Mouse (Mus musculus) heart, adult 2 months (tissue): ENCODE results near the gene Tspan9. TPM values are rescaled to one million over a fixed set of nuclear protein-coding genes. Genes with fewer than 3 reads are reported as not detected.

ENCODE experiments used
- DNase-seq, 2 experiments: peaks; one replicate each; pipeline ENCODE4 v3.0.0; 2021
- H3K27ac ChIP-seq: fragments of 200-600 bp; 2 replicates; pipeline ENCODE4 v1.8.1; 2022
- H3K27me3 ChIP-seq: fragments of 200-500 bp; 2 replicates; pipeline ENCODE4 v1.6.1; 2012; ENCODE audit warnings: mild to moderate bottlenecking, low read length, inconsistent platforms, mixed read lengths; ENCODE audit not compliant: control insufficient read depth, insufficient read depth
- H3K36me3 ChIP-seq: fragments of 200-500 bp; 2 replicates; pipeline ENCODE4 v1.6.1; 2012; ENCODE audit warnings: low read length, inconsistent platforms; ENCODE audit not compliant: control insufficient read depth, insufficient read depth
- H3K4me1 ChIP-seq: fragments of 200-500 bp; 2 replicates; pipeline ENCODE4 v1.6.1; 2011; ENCODE audit warnings: low read length; ENCODE audit not compliant: control insufficient read depth, insufficient read depth
- H3K4me3 ChIP-seq: fragments of 200-600 bp; 2 replicates; pipeline ENCODE4 v1.8.1; 2022
- H3K79me2 ChIP-seq: fragments of 200-500 bp; replicated peaks from 2 replicates; pipeline ENCODE4 v1.6.1; 2012; ENCODE audit warnings: mild to moderate bottlenecking, inconsistent platforms, low read length, moderate library complexity, mixed read lengths; ENCODE audit not compliant: control insufficient read depth, insufficient read depth
- H3K9ac ChIP-seq: fragments of 200-500 bp; 2 replicates; pipeline ENCODE4 v1.6.1; 2012; ENCODE audit warnings: low read depth, mild to moderate bottlenecking, control low read depth, inconsistent platforms, low read length, mixed read lengths
- CTCF ChIP-seq: fragments of 200-600 bp; IDR thresholded peaks from 2 replicates; pipeline ENCODE4 v1.8.1; 2022; ENCODE audit warnings: antibody characterized with exemption, mild to moderate bottlenecking, moderate library complexity
- EP300 ChIP-seq: fragments of 200-500 bp; IDR thresholded peaks from 2 replicates; pipeline ENCODE4 v1.6.1; 2011; ENCODE audit warnings: low read depth, low read length, control low read depth; ENCODE audit not compliant: insufficient read depth
- POLR2A ChIP-seq: fragments of 200-500 bp; IDR thresholded peaks from 2 replicates; pipeline ENCODE4 v1.6.1; 2011; ENCODE audit warnings: mild to moderate bottlenecking, low read depth, low read length, control low read depth; ENCODE audit not compliant: insufficient read depth
- WGBS: fragments of 180-500 bp; shearing (Covaris S2); methylation state at CpG from one replicate; pipeline ENCODE4 v1.1.7; 2018; 5-methylcytosine and 5-hydroxymethylcytosine counted together
- intact Hi-C: fragments of 180-260 bp; cut with DNase I; formaldehyde crosslinking; loops from one replicate; pipeline ENCODE4 v1.15.1; 2025
- polyA plus RNA-seq: library from polyadenylated mRNA; depleted of rRNA; stranded (reverse); fragments of >200 nt; gene quantifications from 2 replicates; pipeline ENCODE4 v1.2.3, GENCODE M21; 2012
- total RNA-seq, 2 experiments: library from RNA; stranded (reverse); gene quantifications; 2 replicates each; pipeline ENCODE4 v1.2.3; 2021

Tspan9 gene
- total and polyA plus RNA-seq, 3 experiments = 84.9 to 104 (median 88.5) TPM

- no peaks in the 10 kb centered on the region for H3K36me3 ChIP-seq
- H3K4me1 ChIP-seq = peaks cover 9% of the 10 kb centered on the region
- H3K9ac ChIP-seq = peak overlapping the region; percentile 71
- TF ChIP-seq EP300 = no peak
- TF ChIP-seq POLR2A = no peak
- H3K27me3 ChIP-seq = no peaks in the 10 kb centered on the region
- H3K4me3 ChIP-seq = peak overlapping the region; percentile 62
- 47% methylated on average over 4 of the region's 4 CpGs for WGBS
- no peaks in the 10 kb centered on the region; the same call in 1 of the 2 replicates for H3K79me2 ChIP-seq
- peak overlapping the region; percentile 84 for H3K27ac ChIP-seq
- intact Hi-C loops = no loop called here
- no peak for DNase-seq
Observed at GRCm38 (mm10) chr6:128033868-128034250, 109.5 kb downstream of the Tspan9 start.

- peak; percentile 58 to 60 for DNase-seq
- WGBS = 45% methylated on average over 11 of the region's 11 CpGs
- H3K36me3 ChIP-seq = no peaks in the 10 kb centered on the region
- H3K4me3 ChIP-seq = peak overlapping the region; percentile 62
- no peak overlapping the region; the same call in none of the 2 replicates for H3K27ac ChIP-seq
- H3K79me2 ChIP-seq = no peaks in the 10 kb centered on the region; the same call in 1 of the 2 replicates
- H3K27me3 ChIP-seq = no peaks in the 10 kb centered on the region
- H3K9ac ChIP-seq = peak overlapping the region; percentile 2; the same call in 1 of the 2 replicates
- TF ChIP-seq EP300 (no peak), CTCF (no peak), POLR2A (no peak)
- peaks cover 8% of the 10 kb centered on the region for H3K4me1 ChIP-seq
- intact Hi-C loops = no loop called here
Observed at GRCm38 (mm10) chr6:128033172-128033867, 110.1 kb downstream of the Tspan9 start.

GRCm38 (mm10) chr6:128032252-128033171, 110.9 kb downstream of the Tspan9 start:
- peak; percentile 75 to 91 for DNase-seq
- TF ChIP-seq EP300 (0 out of 2 replicates have a peak, but pooled peaks have one; percentile 42), CTCF (no peak; the same call in 1 of the 2 replicates)
- H3K27me3 ChIP-seq = no peaks in the 10 kb centered on the region
- no peaks in the 10 kb centered on the region for H3K36me3 ChIP-seq
- no peaks in the 10 kb centered on the region; the same call in 1 of the 2 replicates for H3K79me2 ChIP-seq
- H3K4me1 ChIP-seq = peaks cover 7% of the 10 kb centered on the region
- WGBS = 20% methylated on average over 16 of the region's 16 CpGs
- intact Hi-C loops = loop anchor here (1.0 kb wide), 2 partner anchors 59 to 113 kb away; no protein-coding TSS in a partner anchor
- peak overlapping the region; percentile 11; the same call in 1 of the 2 replicates for H3K27ac ChIP-seq
- no peak overlapping the region for H3K4me3 ChIP-seq
- no peak overlapping the region for H3K9ac ChIP-seq

- DNase-seq = no peak
- Histone ChIP-seq H3K27me3 (no peaks in the 10 kb centered on the region), H3K4me1 (peaks cover 7% of the 10 kb centered on the region), H3K9ac (no peak overlapping the region), H3K27ac (no peak overlapping the region), H3K79me2 (no peaks in the 10 kb centered on the region; the same call in 1 of the 2 replicates), H3K36me3 (no peaks in the 10 kb centered on the region), H3K4me3 (no peak overlapping the region)
- no peak for TF ChIP-seq CTCF
- no peak for TF ChIP-seq EP300
- TF ChIP-seq POLR2A = no peak
- 45% methylated on average over 2 of the region's 2 CpGs for WGBS
- intact Hi-C loops = no loop called here
Observed at GRCm38 (mm10) chr6:128031584-128031983, 111.8 kb downstream of the Tspan9 start.

GRCm38 (mm10) chr6:128031096-128031495, 112.3 kb downstream of the Tspan9 start:
- DNase-seq = peak in 1 of 2 experiments; percentile 63
- H3K79me2 ChIP-seq = no peaks in the 10 kb centered on the region; the same call in 1 of the 2 replicates
- no peaks in the 10 kb centered on the region for H3K27me3 ChIP-seq
- WGBS = 66% methylated on average over 4 of the region's 4 CpGs
- no peaks in the 10 kb centered on the region for H3K36me3 ChIP-seq
- no peak overlapping the region for H3K9ac ChIP-seq
- no peak overlapping the region for H3K27ac ChIP-seq
- peaks cover 7% of the 10 kb centered on the region for H3K4me1 ChIP-seq
- intact Hi-C loops = no loop called here
- TF ChIP-seq POLR2A = no peak
- TF ChIP-seq CTCF = no peak
- no peak for TF ChIP-seq EP300
- no peak overlapping the region for H3K4me3 ChIP-seq
